ENCODE assay signal across 20 mouse cellular contexts in genomic region chr4:34468096-34468495, GRCm38 (mm10).
DNase-seq lines count a peak whose midpoint lies in the region; ATAC-seq and TF ChIP-seq lines count a peak whose summit lies in the region.
"Had no signal": no experiment of that assay in that cellular context is flagged by ENCODE, and none has a peak within 500 bp of the region (broad histone marks: within the 10 kb centered on the region; RNA-seq: fewer than 3 reads in every experiment).

No protein-coding gene starts in this region.

- 18% methylated on average over 9 of the region's 9 CpGs for WGBS in kidney, adult 2 months
- 28% methylated on average over 9 of the region's 9 CpGs for WGBS in kidney, embryonic 14.5 days
- 62% methylated on average over 9 of the region's 9 CpGs for WGBS in midbrain, embryonic 14.5 days
- WGBS in midbrain, postnatal 0 days: 52% methylated on average over 9 of the region's 9 CpGs
- WGBS in lung, postnatal 0 days: 37% methylated on average over 9 of the region's 9 CpGs

- no peak overlapping the region for H3K27ac ChIP-seq in kidney, adult 2 months (ENCODE audit: insufficient read depth, low read depth, low read length)
- H3K27ac ChIP-seq in kidney, embryonic 14.5 days (ENCODE audit: low read depth, low read length): no peak overlapping the region
- H3K27ac ChIP-seq in midbrain, embryonic 14.5 days (replicated peaks; ENCODE audit: low read depth, low read length): no peak overlapping the region
- H3K27ac ChIP-seq in midbrain, postnatal 0 days (ENCODE audit: low read depth, low read length): no peak overlapping the region
- H3K27ac ChIP-seq in lung, postnatal 0 days (ENCODE audit: low read length): no peak overlapping the region
- H3K27ac ChIP-seq: forebrain, embryonic 10.5 days; heart, adult 2 months; heart, embryonic 15.5 days; limb, embryonic 12.5 days; liver, embryonic 13.5 days; neural tube, embryonic 13.5 days had no signal

- no peak for TF ChIP-seq POLR2A in kidney, adult 2 months (IDR thresholded peaks at IDR 0.05; ENCODE audit: low read depth, low read length)

- no peaks in the 10 kb centered on the region for H3K27me3 ChIP-seq in kidney, adult 2 months (replicated peaks; ENCODE audit: control insufficient read depth, insufficient read depth, low read length)
- H3K27me3 ChIP-seq in kidney, embryonic 14.5 days (ENCODE audit: control insufficient read depth, insufficient read depth, low read length): no peaks in the 10 kb centered on the region
- H3K27me3 ChIP-seq in midbrain, embryonic 14.5 days (ENCODE audit: control insufficient read depth, insufficient read depth, low read length): no peaks in the 10 kb centered on the region
- H3K27me3 ChIP-seq in midbrain, postnatal 0 days (ENCODE audit: insufficient read depth, low read length): no peaks in the 10 kb centered on the region
- H3K27me3 ChIP-seq in lung, postnatal 0 days (replicated peaks; ENCODE audit: insufficient read depth, low read length): no peaks in the 10 kb centered on the region
- H3K27me3 ChIP-seq: heart, embryonic 15.5 days; limb, embryonic 12.5 days; liver, embryonic 13.5 days; neural tube, embryonic 13.5 days had no signal

- H3K4me3 ChIP-seq in kidney, adult 2 months (ENCODE audit: insufficient read depth, low read depth, low read length): no peak overlapping the region
- no peak overlapping the region for H3K4me3 ChIP-seq in kidney, embryonic 14.5 days (ENCODE audit: low read length)
- no peak overlapping the region for H3K4me3 ChIP-seq in midbrain, embryonic 14.5 days (replicated peaks; ENCODE audit: low read depth, low read length)
- no peak overlapping the region for H3K4me3 ChIP-seq in midbrain, postnatal 0 days (ENCODE audit: low read depth, low read length)
- no peak overlapping the region for H3K4me3 ChIP-seq in lung, postnatal 0 days (ENCODE audit: low read depth, low read length)
- H3K4me3 ChIP-seq: forebrain, embryonic 10.5 days; heart, adult 2 months; heart, embryonic 15.5 days; limb, embryonic 12.5 days; liver, embryonic 13.5 days; neural tube, embryonic 13.5 days had no signal

- no peak for TF ChIP-seq EP300 in lung, postnatal 0 days (IDR thresholded peaks at IDR 0.05)

- no peak for TF ChIP-seq CTCF in kidney, adult 2 months (conservative IDR thresholded peaks at IDR 0.05; ENCODE audit: insufficient read depth, insufficient read length, low read depth, low read length)
- no peak for TF ChIP-seq CTCF in midbrain, postnatal 0 days (IDR thresholded peaks at IDR 0.05)
- TF ChIP-seq CTCF in lung, postnatal 0 days (IDR thresholded peaks at IDR 0.05): no peak

- ATAC-seq in kidney, embryonic 14.5 days (ENCODE audit: low FRiP score, low TSS enrichment): no peak
- ATAC-seq in midbrain, embryonic 14.5 days (ENCODE audit: low FRiP score, low TSS enrichment): no peak
- no peak for ATAC-seq in midbrain, postnatal 0 days (ENCODE audit: low FRiP score)
- ATAC-seq in lung, postnatal 0 days: no peak

- H3K4me1 ChIP-seq in kidney, adult 2 months (ENCODE audit: control insufficient read depth, insufficient read depth, low read length): no peaks in the 10 kb centered on the region
- H3K4me1 ChIP-seq in kidney, embryonic 14.5 days (ENCODE audit: control insufficient read depth, insufficient read depth, low read length): no peaks in the 10 kb centered on the region
- H3K4me1 ChIP-seq in midbrain, embryonic 14.5 days (ENCODE audit: control insufficient read depth, insufficient read depth, low read length): no peaks in the 10 kb centered on the region
- H3K4me1 ChIP-seq in midbrain, postnatal 0 days (ENCODE audit: insufficient read depth, low read length): no peaks in the 10 kb centered on the region
- H3K4me1 ChIP-seq in lung, postnatal 0 days (ENCODE audit: insufficient read depth, low read depth, low read length): no peaks in the 10 kb centered on the region
- H3K4me1 ChIP-seq: forebrain, embryonic 10.5 days; heart, embryonic 15.5 days; limb, embryonic 12.5 days; liver, embryonic 13.5 days; neural tube, embryonic 13.5 days had no signal

- DNase-seq in kidney, adult 2 months: peak; percentile 11
- DNase-seq in midbrain, embryonic 14.5 days: peak; percentile 13
- no peak for DNase-seq in midbrain, postnatal 0 days (ENCODE audit: low spot score)
- DNase-seq in lung, postnatal 0 days (ENCODE audit: low spot score): peak; percentile 29
- DNase-seq in retina, postnatal 1 day: no peak
- no peak for DNase-seq in Muller cell, postnatal 12 days (ENCODE audit: inconsistent ontology term)
- DNase-seq: adrenal gland, adult 8-10 months; cerebellum, adult 11 months; cerebellum, postnatal 25 days; embryo, embryonic 11 days; gastrocnemius, postnatal 10 days; heart, adult 2 months; liver, embryonic 13.5 days; thymus, postnatal 25 days had no signal

- no peak overlapping the region for H3K4me2 ChIP-seq in kidney, embryonic 14.5 days (replicated peaks; ENCODE audit: low read depth, low read length)
- H3K4me2 ChIP-seq in midbrain, embryonic 14.5 days (ENCODE audit: low read length): no peak overlapping the region
- H3K4me2 ChIP-seq in midbrain, postnatal 0 days (ENCODE audit: low read depth, low read length, poor library complexity, severe bottlenecking): no peak overlapping the region
- H3K4me2 ChIP-seq in lung, postnatal 0 days (replicated peaks; ENCODE audit: low read depth, low read length): no peak overlapping the region
- H3K4me2 ChIP-seq: heart, embryonic 15.5 days; limb, embryonic 12.5 days; liver, embryonic 13.5 days; midbrain, embryonic 11.5 days; neural tube, embryonic 13.5 days had no signal

- H3K9ac ChIP-seq in kidney, embryonic 14.5 days (ENCODE audit: low read depth, low read length): no peak overlapping the region
- H3K9ac ChIP-seq in midbrain, embryonic 14.5 days (replicated peaks; ENCODE audit: low read length): no peak overlapping the region
- H3K9ac ChIP-seq in midbrain, postnatal 0 days (replicated peaks; ENCODE audit: low read length, poor library complexity, severe bottlenecking): no peak overlapping the region
- H3K9ac ChIP-seq in lung, postnatal 0 days (replicated peaks; ENCODE audit: low read depth): no peak overlapping the region
- H3K9ac ChIP-seq: heart, embryonic 15.5 days; limb, embryonic 12.5 days; liver, embryonic 13.5 days; neural tube, embryonic 13.5 days had no signal

- H3K9me3 ChIP-seq in kidney, embryonic 14.5 days (ENCODE audit: control insufficient read depth, low read length): no peaks in the 10 kb centered on the region
- no peaks in the 10 kb centered on the region for H3K9me3 ChIP-seq in midbrain, embryonic 14.5 days (ENCODE audit: control insufficient read depth, low read length)
- no peaks in the 10 kb centered on the region for H3K9me3 ChIP-seq in midbrain, postnatal 0 days (ENCODE audit: low read length)
- no peaks in the 10 kb centered on the region for H3K9me3 ChIP-seq in lung, postnatal 0 days (ENCODE audit: low read length)
- H3K9me3 ChIP-seq: forebrain, embryonic 10.5 days; heart, embryonic 15.5 days; limb, embryonic 12.5 days; liver, embryonic 13.5 days; neural tube, embryonic 13.5 days had no signal

- H3K36me3 ChIP-seq in kidney, adult 2 months (ENCODE audit: control insufficient read depth, insufficient read depth, low read length): no peaks in the 10 kb centered on the region
- no peaks in the 10 kb centered on the region for H3K36me3 ChIP-seq in kidney, embryonic 14.5 days (ENCODE audit: control insufficient read depth, insufficient read depth, low read length)
- no peaks in the 10 kb centered on the region for H3K36me3 ChIP-seq in midbrain, embryonic 14.5 days (ENCODE audit: control insufficient read depth, insufficient read depth, low read length)
- no peaks in the 10 kb centered on the region for H3K36me3 ChIP-seq in midbrain, postnatal 0 days (ENCODE audit: insufficient read depth, low read length)
- H3K36me3 ChIP-seq in lung, postnatal 0 days (ENCODE audit: insufficient read depth, low read length): no peaks in the 10 kb centered on the region
- H3K36me3 ChIP-seq: forebrain, embryonic 10.5 days; heart, embryonic 15.5 days; limb, embryonic 12.5 days; liver, embryonic 13.5 days; neural tube, embryonic 13.5 days had no signal

Comparison
In these comparisons a context has a peak if more than half of its experiments do, and no peak if none do; other contexts are left out.
1. DNase-seq: peak in kidney, adult 2 months (single experiment), midbrain, embryonic 14.5 days (single experiment) and lung, postnatal 0 days (single experiment); none in midbrain, postnatal 0 days (single experiment), retina, postnatal 1 day (single experiment) and Muller cell, postnatal 12 days (single experiment).